Mouse (Mus musculus) cerebellum, adult 11-12 months (tissue): ENCODE data around the gene Mfsd6l.

Source experiments
- DNase-seq: peaks from one replicate; pipeline ENCODE4 v3.0.0; 2022

Mfsd6l gene

GRCm38 (mm10) chr11:68607046-68607445 is 51.1 kb downstream of the Mfsd6l start:
- no peak for DNase-seq
